Mouse (Mus musculus): ENCODE measurements around the gene Scaf8. TPM values are rescaled to one million over a fixed set of nuclear protein-coding genes. Genes with fewer than 3 reads are reported as not detected.
"Not testable (repeated sequence)": the region's sequence is repeated elsewhere in the genome, so short reads cannot be mapped to it uniquely, and the experiment has no call there.

The Scaf8 gene
- total RNA-seq, 2 experiments from 2014 or later: 28.2 to 31.6 TPM

DNA sequence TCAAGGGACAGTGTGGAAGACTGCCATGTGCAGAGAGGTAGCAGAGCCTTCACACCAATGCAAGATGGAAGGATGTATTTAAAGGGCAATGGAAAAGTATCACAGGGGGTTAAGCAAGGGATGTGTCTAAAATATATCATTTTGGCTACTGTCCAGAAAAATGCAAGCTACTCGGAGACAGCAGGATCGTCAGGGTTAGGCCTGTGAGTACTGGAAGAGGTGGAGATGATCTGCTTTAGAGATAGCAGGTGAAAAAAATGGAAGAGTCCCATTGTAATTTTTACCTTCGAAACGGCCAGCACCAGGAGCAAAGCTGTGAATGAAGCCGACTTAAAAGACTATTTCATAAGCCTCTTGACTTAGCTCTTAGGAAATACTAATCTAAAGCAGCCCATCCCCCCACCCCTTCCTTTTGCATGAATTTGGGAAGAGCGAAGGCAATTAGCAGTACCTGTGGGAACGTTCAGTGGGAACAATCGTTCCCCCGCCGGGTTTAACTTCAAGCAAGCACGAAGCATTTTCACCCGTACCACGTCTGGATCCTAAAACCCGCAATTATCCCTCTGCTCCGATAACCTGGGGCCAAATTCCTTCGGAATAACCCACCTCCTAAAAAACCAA is 925 bp upstream of the Scaf8 start:
- intact Hi-C loops (cut with DNase I): loop anchor here (10.0 kb wide), 1 partner anchor 111 kb away; no protein-coding TSS in a partner anchor
- DNase-seq (ENCODE audit: low spot score): no peak

DNA sequence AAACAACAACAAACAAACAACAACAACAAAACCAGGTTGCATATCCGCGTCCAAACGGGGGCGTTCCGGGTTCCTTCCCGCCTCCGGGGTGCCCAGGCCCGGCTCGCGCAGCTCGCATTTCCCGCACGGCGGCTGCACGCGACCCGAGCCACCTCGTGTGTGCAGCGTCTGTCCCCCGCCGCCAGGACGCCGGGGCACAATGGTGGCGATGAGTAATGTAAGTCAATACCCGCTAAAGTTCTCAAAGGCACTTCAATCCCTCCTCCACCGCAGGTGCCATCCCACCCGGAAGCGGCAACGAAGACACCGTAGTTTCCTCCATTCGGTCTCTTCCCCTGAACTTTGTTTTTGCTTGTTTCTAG is 433 bp upstream of the Scaf8 start:
- DNase-seq (ENCODE audit: low spot score): no peak
- intact Hi-C loops (cut with DNase I): loop anchor here (10.0 kb wide), 1 partner anchor 110 kb away; no protein-coding TSS in a partner anchor

DNA sequence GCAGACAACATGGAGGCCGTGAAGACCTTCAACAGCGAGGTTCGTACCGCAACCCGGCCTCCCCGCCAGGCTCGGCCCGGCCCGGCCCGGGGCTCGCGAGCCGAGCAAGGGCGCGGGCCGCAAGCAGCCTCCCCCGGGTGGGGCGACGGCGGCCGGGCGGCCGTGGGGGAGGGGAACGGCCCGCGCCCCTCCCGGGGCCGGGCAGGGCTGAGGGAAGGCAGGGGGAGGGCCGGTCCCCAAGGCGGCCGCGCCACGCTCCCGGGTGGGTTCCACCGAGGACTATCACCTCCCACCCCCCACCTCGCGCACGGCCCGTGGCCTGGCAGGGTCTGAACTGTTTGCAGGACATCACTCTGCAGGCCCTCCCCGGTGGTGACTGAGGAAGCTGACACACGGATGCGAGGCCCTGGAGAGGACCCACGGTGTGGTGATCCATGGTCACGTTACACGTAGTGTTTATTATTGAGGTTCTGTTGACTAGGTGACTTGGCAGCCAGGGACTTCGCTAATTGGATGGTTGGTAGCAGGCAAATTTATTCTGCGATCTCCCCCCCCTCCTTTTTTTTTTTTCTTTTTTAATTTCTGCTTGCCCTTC is 705 bp downstream of the Scaf8 start:
- intact Hi-C loops (cut with DNase I): loop anchor here (5.0 to 10.0 kb wide), 2 partner anchors 42 to 109 kb away; no protein-coding TSS in a partner anchor
- DNase-seq (ENCODE audit: low spot score): no peak

DNA sequence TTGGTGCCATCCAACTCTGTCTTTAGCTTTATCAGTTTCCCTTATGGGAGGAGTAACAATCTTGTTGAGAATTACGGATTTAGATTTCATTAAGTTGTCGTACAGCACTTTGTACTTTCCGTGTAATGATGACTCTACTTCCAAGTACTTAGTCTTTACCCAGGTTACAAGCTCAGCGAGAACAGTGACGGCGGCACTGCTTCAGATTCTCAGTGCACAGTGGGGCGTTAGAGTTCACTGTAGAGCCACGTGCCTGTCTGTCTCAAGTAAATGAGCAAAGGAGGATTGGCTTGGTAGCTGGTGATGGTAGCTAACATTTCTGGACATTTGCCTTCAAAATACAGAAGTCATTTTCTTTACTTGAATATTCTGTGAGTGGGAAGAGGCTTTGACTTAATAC is 6.2 kb downstream of the Scaf8 start:
- DNase-seq (ENCODE audit: low spot score); intact Hi-C loops (cut with DNase I): not testable (repeated sequence)

DNA sequence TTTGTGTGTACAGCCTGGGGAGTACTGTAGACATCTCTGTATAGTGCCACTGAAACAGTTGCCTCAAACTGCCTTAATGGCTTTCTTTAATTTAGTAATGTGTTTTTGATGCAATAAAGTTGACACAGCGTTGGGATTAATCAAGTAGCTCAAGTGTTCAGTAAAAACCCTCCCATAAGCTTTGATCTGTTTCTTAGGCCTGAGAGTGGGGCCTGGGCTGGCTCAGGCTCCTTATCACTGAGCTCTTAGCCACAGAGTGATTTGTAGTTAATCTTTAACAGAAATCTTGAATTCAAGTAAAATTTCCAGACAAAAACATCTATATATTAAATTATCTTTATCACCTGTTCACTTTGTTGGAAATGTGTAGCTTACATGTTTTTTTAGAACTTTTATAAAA is 8.8 kb downstream of the Scaf8 start:
- intact Hi-C loops (cut with DNase I); DNase-seq (ENCODE audit: low spot score): not testable (repeated sequence)

DNA sequence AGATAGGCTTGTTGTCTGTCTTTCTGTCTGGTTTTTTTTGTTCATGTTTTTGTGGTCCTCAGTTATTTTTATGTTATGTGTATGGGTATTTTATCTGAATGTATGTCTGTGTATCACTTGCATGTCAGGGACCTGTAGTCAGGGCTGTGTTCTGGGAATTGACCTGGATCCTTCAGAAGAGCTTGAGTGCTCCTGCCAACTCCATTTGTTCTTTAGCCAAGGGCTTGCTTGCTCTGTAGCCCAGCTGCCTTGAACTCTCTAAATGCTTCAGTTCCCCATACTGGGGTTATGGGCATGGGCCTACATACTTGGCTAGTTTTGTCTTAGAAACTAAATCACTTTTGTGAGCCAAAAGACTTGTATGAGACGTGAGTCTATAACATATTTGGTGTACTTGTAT is 13.9 kb downstream of the Scaf8 start:
- intact Hi-C loops (cut with DNase I): no loop called here
- DNase-seq (ENCODE audit: low spot score): no peak

DNA sequence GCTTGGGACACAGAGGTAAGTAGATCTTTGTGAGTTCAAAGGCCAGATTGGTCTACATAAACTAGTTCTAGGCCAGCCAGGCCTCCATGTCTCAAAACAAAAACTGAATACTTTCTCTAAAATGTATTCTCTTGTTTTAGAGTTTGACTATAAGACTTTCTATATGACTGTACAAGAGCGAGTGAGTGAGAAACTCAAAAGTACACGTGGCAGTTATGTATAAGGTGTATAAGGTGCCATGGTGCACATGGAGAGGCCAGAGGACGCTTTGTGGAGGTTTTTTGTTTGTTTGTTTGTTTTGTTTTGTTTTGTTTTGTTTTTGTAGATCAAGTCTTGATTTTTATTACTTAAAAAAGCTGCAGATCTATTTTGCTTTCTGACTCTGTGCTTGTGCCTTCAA is 15.0 kb downstream of the Scaf8 start:
- intact Hi-C loops (cut with DNase I): no loop called here
- DNase-seq (ENCODE audit: low spot score): no peak

DNA sequence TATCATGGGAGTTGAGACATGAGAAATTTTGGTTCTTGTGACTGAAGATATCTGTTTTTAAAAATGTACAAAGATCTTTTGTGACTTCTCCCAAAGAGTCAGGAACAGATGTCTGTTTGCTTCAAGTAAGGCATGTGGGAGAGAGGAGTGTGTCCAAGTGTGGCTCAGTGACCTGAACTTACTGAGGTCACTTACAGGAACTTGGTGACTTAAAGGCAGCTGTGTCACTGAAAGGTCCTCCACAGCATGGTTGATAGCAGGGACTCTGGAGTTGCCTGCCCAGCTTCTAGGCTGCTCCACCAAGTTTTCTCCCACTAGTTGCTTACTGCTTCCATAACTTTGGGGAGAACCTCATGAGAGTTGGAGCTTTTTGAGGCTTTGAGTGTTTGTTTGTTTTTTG is 20.6 kb downstream of the Scaf8 start:
- intact Hi-C loops (cut with DNase I): no loop called here
- DNase-seq (ENCODE audit: low spot score): no peak

DNA sequence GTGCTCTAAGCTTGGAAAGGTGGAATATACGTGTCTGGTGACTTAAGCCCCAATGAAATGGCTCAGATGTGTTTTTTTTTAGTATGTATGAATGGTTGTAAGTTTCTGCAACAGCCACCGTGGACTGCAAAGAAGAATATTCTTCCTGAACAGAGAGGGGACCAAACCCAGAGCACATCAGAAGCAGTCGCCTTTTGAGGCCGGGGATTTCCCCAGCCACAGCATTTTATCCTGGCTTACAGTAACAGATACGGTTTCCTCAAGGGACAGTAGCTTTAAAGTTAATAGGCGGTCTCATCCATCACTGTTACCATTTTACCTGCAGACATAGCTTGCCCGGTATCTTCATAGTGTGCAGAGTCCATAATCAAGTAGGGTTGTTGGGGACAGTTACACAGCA is 21.4 kb downstream of the Scaf8 start:
- intact Hi-C loops (cut with DNase I): no loop called here
- no peak for DNase-seq (ENCODE audit: low spot score)

DNA sequence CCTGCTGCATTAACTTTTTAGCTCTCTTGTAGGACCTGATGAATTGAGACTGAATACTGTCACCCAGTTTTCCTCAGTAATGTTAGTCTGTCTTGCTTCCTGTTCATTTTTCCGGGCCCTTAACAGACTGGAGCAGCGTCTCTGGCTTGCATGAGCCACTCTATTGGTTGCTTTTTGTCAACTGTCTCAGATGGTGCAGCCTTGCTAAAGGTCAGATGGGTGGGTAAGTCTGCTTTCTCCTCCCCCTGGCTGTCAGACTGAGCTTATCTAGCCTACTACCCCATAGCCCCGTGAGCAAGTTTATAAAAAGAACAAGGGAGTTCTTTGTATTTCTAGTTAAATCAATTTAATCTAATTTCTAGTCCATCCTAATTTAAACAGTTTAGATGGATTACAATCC is 23.6 kb downstream of the Scaf8 start:
- intact Hi-C loops (cut with DNase I): no loop called here
- no peak for DNase-seq (ENCODE audit: low spot score)

DNA sequence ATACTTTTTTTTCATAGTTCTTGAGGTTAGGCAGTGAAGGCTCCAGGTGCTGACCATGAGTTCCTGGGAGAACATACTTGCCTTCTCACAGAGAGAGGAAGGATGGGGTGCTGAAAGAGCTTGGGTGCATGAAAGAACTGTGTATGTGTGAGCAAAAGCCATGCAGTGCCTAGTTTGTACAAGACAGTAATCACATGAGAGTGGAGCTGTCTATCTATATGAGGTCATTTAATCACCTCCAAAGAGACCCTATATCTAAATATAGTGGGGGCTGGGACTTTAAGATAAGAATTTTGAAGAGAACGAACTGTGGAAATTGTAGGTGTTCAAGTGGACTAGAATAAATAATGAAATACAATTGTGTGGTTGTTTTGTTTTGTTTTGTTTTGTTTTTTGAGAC is 25.3 kb downstream of the Scaf8 start:
- no peak for DNase-seq (ENCODE audit: low spot score)
- intact Hi-C loops (cut with DNase I): no loop called here

DNA sequence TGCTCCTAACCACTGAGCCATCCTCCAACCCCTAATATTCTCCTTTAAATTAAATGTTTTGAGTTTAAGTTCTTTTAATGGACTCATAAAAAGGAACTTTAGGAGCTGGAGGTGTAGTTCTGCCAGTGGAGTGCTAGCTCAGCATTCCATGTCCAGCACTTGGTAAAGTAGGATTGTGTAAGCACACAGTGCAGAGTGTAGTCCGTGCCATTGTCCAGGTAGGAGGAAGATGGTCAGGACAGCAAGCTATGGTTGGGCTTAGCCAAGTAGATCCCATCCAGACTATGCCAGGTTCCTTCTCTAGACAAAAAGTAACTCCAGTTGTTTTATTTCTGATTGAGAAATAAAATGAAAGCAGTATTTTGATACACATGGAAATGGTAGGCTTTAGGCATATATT is 34.1 kb downstream of the Scaf8 start:
- intact Hi-C loops (cut with DNase I): no loop called here
- no peak for DNase-seq (ENCODE audit: low spot score)

DNA sequence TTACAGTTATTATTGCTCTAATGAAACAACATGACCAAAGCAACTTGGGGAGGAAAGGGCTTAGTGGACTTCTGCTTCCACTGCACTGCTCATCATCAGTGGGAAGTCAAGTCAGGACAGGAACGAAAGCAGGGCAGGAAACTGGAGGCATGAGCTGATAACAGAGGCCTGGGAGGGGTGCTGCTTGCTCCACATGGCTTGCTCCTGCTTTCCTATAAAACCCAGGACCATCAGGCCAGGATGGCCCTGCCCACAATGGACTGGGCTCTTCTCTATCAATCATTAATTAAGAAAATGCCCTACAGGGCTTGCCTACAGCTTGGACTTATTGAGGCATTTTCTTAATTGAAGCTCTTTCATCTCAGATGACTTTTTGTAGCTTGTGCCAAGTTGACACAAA is 34.8 kb downstream of the Scaf8 start:
- intact Hi-C loops (cut with DNase I): no loop called here
- no peak for DNase-seq (ENCODE audit: low spot score)

DNA sequence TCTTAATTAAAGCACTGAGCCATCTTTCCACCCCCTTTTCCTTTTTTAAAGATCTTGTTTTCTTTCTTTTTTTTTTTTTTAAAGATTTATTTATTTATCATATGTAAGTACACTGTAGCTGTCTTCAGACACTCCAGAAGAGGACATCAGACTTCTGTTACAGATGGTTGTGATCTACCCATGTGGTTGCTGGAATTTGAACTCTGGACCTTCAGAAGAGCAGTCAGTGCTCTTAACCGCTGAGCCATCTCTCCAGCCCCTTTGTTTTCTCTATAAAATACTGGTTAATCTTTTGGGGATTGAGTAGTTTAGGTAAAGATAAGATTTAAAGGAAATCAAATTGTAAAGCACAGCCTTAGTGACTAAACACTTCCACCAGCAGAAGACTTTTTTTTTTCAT is 35.9 kb downstream of the Scaf8 start:
- intact Hi-C loops (cut with DNase I); DNase-seq (ENCODE audit: low spot score): not testable (repeated sequence)

DNA sequence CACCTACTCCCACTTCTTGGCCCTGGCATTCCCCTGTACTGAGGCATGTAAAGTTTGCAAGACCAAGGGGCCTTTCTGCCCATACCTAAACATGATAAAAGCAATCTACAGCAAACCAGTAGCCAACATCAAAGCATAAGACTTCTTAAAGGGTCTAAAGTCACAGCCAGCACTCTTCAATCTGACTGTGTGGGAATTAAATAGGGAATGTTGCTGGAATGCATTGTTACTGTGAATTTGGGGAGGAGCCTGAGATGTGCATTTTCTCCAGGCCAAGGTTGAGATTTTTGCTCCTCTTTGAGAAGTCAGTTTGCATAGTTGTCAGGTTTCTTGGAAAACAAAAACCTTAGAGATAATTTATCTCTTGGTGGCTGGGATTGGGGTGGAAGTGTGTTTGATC is 36.4 kb downstream of the Scaf8 start:
- intact Hi-C loops (cut with DNase I): no loop called here
- no peak for DNase-seq (ENCODE audit: low spot score)

DNA sequence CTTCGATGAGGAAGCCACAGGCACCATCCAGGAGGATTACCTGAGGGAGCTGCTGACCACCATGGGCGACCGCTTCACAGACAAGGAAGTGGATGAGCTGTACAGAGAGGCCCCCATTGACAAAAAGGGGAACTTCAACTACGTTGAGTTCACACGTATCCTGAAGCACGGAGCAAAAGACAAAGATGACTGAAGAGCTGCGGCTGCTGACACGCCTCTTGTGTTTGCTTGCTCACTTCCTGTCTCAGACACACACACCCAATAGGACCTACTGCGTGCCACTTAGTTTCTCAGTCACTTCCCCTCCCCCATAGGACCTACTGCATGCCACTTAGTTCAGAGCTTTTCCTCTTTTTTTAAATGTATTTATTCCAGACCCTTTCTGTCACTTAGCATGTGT is 41.4 kb downstream of the Scaf8 start:
- DNase-seq (ENCODE audit: low spot score): not testable (repeated sequence)
- intact Hi-C loops (cut with DNase I): loop anchor here (5.0 kb wide), 1 partner anchor 39 kb away; no protein-coding TSS in a partner anchor

DNA sequence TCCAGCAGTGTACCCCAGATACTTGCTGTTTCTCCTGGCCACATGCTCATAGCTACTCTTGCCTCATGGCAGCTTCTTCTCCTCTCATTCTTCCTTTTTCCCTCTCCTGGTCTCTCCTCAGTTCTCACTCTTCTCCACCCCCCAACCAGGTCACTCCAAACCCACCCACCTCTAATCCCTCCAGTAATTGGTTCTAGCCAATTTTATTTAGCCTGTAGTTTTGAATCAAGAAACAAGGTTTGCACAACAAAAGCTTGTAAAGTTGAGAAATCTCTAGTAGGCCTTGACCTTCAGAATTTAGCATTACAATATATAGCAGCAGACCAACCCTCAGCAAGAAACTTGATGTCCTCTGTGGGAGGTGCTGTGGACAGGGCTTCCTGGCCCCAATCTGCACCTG is 42.2 kb downstream of the Scaf8 start:
- no peak for DNase-seq (ENCODE audit: low spot score)
- intact Hi-C loops (cut with DNase I): loop anchor here (5.0 kb wide), 1 partner anchor 40 kb away; no protein-coding TSS in a partner anchor

DNA sequence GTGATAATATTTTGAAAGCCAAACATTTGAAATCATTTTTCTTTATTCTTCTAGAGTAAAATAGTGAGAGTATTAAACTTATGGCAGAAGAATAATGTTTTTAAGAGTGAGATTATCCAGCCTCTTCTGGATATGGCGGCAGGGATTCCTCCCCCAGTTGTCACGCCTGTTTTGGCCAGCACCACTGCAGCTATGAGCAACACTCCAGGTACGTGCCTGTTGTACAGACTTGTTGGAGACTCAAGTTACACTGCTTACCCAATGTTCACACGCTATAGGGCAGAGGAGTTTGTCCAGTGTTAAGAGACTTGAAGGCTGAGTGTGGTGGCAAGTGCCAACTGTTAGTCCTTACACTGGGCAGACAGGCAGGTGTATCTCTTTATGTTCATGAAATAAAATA is 48.1 kb downstream of the Scaf8 start:
- DNase-seq (ENCODE audit: low spot score): no peak
- intact Hi-C loops (cut with DNase I): no loop called here

DNA sequence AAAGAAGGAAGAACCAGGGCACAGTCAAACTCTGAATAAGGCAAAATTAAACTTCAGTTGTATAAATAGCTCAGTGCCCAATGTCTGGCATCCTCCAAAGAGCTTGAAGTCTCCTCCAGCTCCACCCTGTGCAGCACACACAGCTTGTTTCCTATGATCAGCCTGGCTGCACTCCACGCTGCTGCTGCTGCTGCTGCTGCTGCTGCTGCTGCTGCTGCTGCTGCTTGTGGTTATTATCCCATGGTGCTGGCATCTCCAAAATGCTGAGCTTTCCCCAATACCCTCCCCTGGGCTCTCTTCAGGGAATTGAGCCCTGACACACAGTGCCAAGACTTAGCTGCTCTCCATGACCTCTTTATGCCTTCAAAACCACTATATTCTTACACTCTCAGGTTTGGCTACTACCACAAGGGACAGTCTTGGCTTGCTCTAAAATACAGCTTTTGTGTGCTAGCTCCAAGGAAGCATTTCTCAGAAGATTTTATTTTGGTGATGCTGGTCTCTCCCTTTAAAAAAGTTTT is 65.7 kb downstream of the Scaf8 start:
- intact Hi-C loops (cut with DNase I); DNase-seq (ENCODE audit: low spot score): not testable (repeated sequence)

DNA sequence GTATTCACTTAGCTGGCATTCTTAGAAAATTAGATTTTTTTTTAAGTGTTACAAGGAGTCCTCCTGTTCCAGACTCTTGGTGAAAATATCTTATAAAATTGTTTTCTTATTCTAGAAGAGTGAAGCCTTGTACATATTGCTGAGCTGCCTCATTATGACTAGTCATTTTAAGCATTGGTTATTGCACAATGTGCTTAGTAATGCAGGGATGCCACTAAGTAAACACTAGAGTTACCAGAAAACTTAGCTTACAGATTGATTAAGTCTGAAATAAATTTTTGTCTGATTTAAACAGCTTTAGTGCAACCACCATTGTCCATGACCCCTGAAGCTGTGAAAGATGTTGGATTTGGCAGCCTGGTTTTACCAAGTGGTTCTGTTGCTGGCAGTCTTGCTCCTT is 80.7 kb downstream of the Scaf8 start:
- intact Hi-C loops (cut with DNase I); DNase-seq (ENCODE audit: low spot score): not testable (repeated sequence)

DNA sequence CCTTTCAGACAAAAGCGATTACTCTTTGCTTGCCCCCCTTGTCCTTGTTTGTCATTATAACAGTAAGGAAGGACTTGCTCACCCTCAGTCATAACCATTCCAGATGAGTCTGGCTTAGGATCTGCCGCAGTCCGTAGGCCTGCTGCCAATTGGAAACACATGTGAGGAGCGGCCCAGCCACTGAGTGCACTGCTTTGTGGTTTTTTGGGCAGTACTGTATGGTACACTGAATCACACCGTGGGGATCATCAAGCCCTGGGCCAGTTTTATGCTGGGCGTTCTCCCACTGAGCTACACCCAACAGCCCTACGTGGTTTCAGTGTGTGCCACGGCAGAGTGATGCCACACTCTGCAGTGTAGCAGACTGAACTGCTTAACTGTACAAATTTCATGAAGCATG is 85.6 kb downstream of the Scaf8 start:
- DNase-seq (ENCODE audit: low spot score): peak; percentile 10
- intact Hi-C loops (cut with DNase I): no loop called here

DNA sequence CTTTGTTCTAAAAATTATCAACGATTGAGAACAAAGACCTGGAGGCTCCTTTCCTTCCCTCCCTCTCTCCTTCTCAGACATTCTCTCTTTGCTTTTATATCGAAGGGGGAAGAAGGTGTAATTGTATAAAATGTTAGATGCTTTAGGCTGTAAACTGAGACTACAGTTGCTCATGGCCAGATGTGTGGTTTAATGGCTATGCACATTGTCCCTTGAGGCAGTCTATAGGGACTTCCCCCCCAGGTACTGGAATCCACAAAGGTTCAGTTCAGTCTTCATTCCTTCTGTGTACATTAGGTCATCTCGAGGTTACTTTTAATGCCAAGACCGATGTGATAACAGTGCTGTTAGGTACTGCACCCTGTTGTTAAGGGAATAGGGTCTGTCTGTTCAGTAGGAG is 89.1 kb downstream of the Scaf8 start:
- intact Hi-C loops (cut with DNase I): no loop called here
- no peak for DNase-seq (ENCODE audit: low spot score)
